Mouse (Mus musculus) layer of hippocampus, adult 9-10 months (tissue): ENCODE results near the gene Pex11a.

Experiments used
- DNase-seq: peaks from one replicate; pipeline ENCODE4 v3.0.0; 2022; ENCODE audit warnings: low spot score

Pex11a gene

DNA sequence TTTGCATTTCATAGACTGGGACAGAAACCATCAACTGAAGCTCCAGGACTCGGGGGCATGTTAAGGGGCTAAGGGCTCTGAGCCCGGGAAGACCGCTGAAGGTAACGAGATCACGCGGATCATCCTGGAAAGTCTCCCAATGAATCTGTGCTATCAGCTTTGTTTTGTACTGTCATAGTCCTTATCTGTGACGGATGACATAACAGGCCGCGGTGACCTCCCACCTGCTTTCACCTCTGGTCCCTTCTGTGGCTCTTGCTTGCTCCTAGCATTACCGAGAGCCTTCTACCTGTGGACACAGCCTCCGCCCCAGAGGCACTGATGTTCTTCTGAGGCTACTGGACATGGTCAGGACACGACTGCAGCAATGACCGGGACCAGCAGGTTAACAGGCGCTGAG, 6.4 kb downstream of the Pex11a start:
- DNase-seq: no peak

GRCm38 (mm10) chr7:79734563-79734962, 8.4 kb downstream of the Pex11a start:
- no peak for DNase-seq

GRCm38 (mm10) chr7:79732622-79733021, 10.3 kb downstream of the Pex11a start, which contains the start of gene Plin1:
Gene Plin1, minus strand, starts transcription at chr7:79732903.
- DNase-seq: no peak

DNA sequence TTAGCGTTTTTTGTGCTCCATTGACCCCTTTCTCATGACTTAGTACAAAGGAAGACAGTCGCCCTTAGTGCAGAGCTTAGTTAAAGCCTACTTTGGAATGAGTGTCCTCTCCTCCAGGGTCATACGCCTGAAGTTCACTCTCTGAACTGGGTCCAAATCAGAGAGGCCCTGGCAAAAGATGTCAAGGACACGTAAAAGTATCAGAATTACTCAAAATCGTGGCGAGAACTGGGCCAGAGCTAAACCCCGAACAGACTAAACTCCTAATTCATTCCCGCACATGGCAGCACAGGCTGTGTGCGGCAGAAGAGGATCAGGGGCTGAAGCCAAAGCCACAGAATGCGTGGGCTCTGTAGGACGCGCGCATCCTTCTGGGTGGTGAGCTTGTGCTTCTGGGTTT, 11.5 kb downstream of the Pex11a start:
- DNase-seq: no peak

GRCm38 (mm10) chr7:79729743-79730370, 13.1 kb downstream of the Pex11a start:
- DNase-seq: no peak

- DNase-seq: no peak
Measured at GRCm38 (mm10) chr7:79729169-79729568, 13.8 kb downstream of the Pex11a start.

GRCm38 (mm10) chr7:79728219-79728618, 14.7 kb downstream of the Pex11a start:
- DNase-seq: no peak

DNA sequence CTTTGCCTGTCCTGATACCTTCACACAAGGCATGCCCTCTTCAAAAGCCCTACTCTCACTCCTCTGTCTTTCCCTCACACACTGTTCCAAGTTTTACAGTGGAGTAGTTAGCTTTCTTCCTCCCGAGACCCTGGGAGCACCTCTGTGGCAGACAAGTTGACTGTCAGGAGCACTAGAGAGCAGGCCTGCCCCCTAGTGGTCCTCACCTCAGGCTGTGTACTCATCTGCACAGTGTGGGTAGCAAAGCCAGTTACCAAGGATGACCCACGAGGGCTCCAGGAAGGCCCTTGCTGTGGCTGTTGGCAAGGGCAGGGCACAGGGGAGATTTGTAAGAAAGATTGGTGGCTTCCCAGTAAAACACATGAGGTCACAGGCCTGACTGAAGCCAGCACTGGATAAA, 15.8 kb downstream of the Pex11a start:
- no peak for DNase-seq

DNA sequence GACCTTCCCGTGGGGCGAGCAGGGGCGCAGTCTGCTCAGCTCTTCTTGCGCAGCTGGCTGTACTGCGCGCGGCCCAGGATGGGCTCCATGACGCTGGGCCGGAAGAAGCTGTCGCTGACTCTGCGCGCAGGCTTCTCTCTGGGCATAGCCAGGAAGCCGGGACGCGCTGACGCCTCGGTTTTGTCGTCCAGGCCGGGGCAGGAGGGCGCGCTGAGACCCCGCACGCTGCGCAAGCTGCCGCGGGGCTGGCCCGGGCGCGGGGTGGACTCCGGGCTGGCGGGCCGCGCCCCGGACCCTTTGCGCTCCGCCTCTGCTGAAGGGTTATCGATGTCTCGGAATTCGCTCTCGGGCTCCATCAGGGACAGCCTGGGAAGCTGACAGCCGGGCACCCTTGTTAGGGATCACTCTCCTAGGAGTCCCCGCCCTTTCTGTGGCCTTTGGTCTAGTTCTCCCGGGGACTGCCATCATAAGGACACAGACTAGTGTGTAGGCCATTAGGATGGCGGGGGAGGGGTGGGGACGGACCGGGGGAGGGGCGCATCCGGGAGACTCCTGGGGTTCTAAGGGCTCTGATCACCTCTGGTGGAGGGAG, 21.4 kb downstream of the Pex11a start:
- DNase-seq: no peak

- no peak for DNase-seq
Measured at GRCm38 (mm10) chr7:79715187-79715981, 27.5 kb downstream of the Pex11a start, which contains the start of gene Kif7. Gene Kif7, minus strand, starts transcription at chr7:79715720.

- no peak for DNase-seq
Measured at GRCm38 (mm10) chr7:79710831-79711230, 32.1 kb downstream of the Pex11a start.

DNA sequence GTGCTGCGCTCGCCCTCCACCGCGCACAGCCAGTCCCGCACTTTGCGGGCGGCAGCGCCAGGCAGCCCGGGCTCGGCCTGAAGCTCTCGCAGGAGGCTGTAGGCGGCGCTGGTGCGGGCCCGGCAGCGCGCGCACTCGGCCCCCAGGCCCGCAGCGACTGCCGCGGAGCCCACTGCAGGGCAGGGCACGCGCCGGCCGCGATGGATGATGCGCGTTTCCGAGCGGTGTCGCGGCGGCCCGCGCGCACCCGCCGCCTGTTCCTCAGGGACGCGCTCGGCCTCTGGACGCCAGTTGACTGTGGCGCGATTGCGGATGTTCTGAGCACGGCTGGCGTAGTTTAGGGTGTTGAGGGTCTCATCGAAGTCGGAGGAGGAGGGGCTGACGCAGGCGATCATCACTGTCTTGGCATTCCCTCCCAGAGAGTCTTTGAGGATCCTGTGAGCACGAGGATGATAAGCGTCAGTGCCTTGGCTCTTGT, 32.8 kb downstream of the Pex11a start:
- no peak for DNase-seq

GRCm38 (mm10) chr7:79705210-79705609, 37.7 kb downstream of the Pex11a start:
- DNase-seq: no peak

DNA sequence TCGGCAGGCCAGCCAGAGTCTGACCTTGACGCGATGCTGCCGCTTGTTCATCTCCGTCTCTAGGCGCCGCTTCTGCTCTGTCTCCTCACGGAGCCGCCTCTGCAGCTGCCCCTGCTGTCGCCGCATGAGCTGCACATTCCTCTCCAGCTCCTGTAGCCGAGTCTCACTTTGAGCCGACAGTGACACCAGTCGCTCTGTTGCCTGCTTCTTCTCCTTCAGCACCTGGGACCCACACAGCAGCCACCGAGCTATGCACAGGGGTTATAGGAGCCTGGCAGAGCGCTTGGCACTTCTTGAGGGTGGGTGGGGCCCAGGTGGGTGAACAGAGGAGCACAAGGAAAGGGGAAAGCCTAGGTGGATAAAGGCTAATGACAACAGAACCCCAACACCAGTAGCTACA, 40.2 kb downstream of the Pex11a start:
- no peak for DNase-seq

- DNase-seq: no peak
Measured at GRCm38 (mm10) chr7:79696495-79696894, 46.4 kb downstream of the Pex11a start.
